Mouse (Mus musculus): ENCODE data around the gene Myl6. TPM values are rescaled to one million over a fixed set of nuclear protein-coding genes. Genes with fewer than 3 reads are reported as not detected.

Myl6 gene
- total and polyA plus RNA-seq, 2 experiments from 2014 or later: 565 to 1,089 TPM

DNA sequence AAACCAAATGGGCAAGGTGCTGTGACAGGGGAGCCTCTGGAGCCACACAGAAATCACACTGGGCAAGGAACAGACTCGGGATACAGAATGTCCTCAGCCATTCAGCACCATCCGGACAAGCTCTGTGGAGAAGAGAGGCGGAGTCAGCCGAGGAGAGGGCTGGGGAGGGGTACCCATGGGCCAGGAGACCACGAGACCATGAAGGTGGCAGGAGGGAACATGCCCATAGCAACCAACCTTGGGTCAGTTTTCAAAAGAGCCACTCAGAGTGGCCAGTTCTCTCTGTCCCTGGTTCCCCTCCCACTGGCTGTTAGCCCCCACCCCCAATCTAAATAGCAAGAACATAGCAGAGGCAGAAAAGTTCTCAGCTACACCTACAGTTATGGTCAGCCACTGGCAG lies 3.0 kb downstream of the Myl6 start:
- Histone ChIP-seq H3K36me3 (ENCODE audit: insufficient read depth, low read length) (peaks cover 36% of the 10 kb centered on the region), H3K4me1 (ENCODE audit: insufficient read depth, low read length) (peaks cover 14% of the 10 kb centered on the region), H3K4me2 (ENCODE audit: low read depth, low read length) (peak overlapping the region; percentile 71; the same call in 1 of the 2 replicates), H3K9ac (replicated peaks; ENCODE audit: low read length) (no peak overlapping the region), H3K27me3 (ENCODE audit: insufficient read depth, low read length) (no peaks in the 10 kb centered on the region), H3K4me3 (ENCODE audit: low read length) (no peak overlapping the region), H3K9me3 (ENCODE audit: low read length) (no peaks in the 10 kb centered on the region), H3K27ac (peak overlapping the region; percentile 23)
- DNase-seq (ENCODE audit: low spot score) (peak; percentile 12), ATAC-seq (no peak)
- 30% methylated on average over 5 of the region's 5 CpGs for WGBS
- TF ChIP-seq CTCF (IDR thresholded peaks at IDR 0.05; ENCODE audit: low read depth): no peak

DNA sequence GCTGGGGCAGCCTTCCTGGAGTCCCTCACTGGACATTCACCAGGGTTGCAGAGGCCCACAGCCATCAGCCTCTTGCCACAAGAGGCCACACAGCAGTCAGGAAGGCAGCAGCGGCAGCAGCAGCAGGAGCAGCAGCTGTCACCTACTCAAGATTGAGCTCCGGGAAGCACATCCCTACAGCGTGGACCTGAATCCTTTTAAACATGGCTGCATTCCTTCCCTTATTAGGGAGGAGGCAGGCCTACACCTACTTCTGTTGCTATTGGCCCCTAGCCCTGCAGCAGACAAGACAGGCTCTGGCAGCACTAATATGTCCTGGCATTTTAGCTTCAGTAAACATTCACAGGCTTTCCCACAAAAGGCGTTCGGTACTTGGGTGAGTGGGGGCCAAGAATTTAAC lies 3.7 kb downstream of the Myl6 start:
- Histone ChIP-seq H3K36me3 (ENCODE audit: insufficient read depth, low read length) (peaks cover 41% of the 10 kb centered on the region), H3K4me1 (ENCODE audit: insufficient read depth, low read length) (peaks cover 14% of the 10 kb centered on the region), H3K9me3 (ENCODE audit: low read length) (no peaks in the 10 kb centered on the region), H3K4me3 (ENCODE audit: low read length) (no peak overlapping the region), H3K9ac (replicated peaks; ENCODE audit: low read length) (no peak overlapping the region), H3K4me2 (ENCODE audit: low read depth, low read length) (no peak overlapping the region), H3K27me3 (ENCODE audit: insufficient read depth, low read length) (no peaks in the 10 kb centered on the region), H3K27ac (peak overlapping the region; percentile 49)
- no peak for ATAC-seq
- DNase-seq (ENCODE audit: low spot score): peak; percentile 15
- no peak for TF ChIP-seq CTCF (IDR thresholded peaks at IDR 0.05; ENCODE audit: low read depth)
- WGBS: 61% methylated on average over 5 of the region's 5 CpGs

DNA sequence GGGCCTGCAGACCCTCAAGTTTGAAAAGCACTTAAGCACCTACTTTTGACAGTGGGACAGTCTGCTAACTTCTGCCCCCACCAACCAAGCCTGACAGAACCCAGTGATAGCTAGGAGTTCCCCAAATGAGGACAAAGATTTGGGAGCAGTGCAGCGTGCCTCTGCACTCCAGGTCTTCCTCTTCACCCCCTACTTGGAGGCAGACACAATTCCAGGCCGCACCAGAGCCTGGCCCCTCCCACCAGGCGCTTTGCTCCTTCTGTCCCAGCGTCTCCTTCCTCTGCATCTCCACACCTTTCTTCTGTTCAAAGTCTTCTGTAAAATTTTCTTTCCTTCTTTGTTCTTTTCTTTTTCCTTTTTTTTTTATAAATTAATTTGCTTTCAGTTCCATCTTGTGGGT lies 4.2 kb downstream of the Myl6 start:
- H3K9ac ChIP-seq (replicated peaks; ENCODE audit: low read length): no peak overlapping the region
- H3K27me3 ChIP-seq (ENCODE audit: insufficient read depth, low read length): no peaks in the 10 kb centered on the region
- DNase-seq (ENCODE audit: low spot score): no peak
- H3K9me3 ChIP-seq (ENCODE audit: low read length): no peaks in the 10 kb centered on the region
- no peak overlapping the region for H3K4me3 ChIP-seq (ENCODE audit: low read length)
- 48% methylated on average over 4 of the region's 4 CpGs for WGBS
- peaks cover 11% of the 10 kb centered on the region; the same call in 1 of the 2 replicates for H3K4me1 ChIP-seq (ENCODE audit: insufficient read depth, low read length)
- no peak for ATAC-seq
- no peak for TF ChIP-seq CTCF (IDR thresholded peaks at IDR 0.05; ENCODE audit: low read depth)
- H3K27ac ChIP-seq: peak overlapping the region; percentile 49
- H3K36me3 ChIP-seq (ENCODE audit: insufficient read depth, low read length): peaks cover 41% of the 10 kb centered on the region
- H3K4me2 ChIP-seq (ENCODE audit: low read depth, low read length): no peak overlapping the region

DNA sequence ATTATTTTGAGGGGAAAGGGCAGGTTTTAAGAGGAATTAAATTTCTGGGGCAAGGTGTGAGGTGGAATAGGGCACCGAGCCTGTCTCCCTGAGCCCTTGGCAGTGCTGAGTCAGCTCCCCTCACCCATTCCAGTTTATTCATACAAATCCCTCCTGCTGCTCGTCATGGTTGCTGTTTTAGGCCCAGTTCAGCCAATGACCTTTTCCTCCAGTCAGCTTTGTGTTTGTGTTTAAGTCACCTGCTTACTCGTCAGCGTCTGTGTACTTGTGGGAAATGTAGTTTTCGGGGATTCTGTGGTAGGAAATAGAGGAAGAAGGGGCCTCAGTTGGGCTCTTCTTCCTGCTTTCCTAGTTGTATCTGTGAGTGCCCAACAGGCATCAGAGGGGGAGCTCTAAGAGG lies 4.6 kb downstream of the Myl6 start:
- peak overlapping the region; percentile 49 for H3K27ac ChIP-seq
- DNase-seq (ENCODE audit: low spot score) (no peak), ATAC-seq (no peak)

DNA sequence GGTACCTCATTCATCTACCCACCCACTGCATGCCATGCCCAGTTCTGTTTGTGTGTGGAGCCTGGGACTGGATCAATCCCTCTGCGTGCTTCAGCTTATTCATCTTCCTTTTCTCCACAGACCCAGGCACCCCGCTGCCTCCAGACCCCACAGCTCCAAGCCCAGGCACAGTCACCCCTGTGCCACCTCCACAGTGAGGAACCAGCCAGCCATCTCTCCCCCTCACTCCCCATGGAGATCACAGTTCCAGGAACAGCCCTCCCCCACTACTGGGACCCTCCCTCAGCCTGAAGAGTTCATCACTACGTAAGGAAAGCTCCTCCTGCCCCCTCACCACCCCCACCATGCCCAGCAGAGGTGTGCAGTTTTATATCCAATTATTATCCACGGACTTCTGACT lies 5.2 kb downstream of the Myl6 start:
- peaks cover 8% of the 10 kb centered on the region; the same call in 1 of the 2 replicates for H3K4me1 ChIP-seq (ENCODE audit: insufficient read depth, low read length)
- H3K9me3 ChIP-seq (ENCODE audit: low read length): no peaks in the 10 kb centered on the region
- no peak overlapping the region for H3K4me2 ChIP-seq (ENCODE audit: low read depth, low read length)
- no peak overlapping the region for H3K27ac ChIP-seq
- 69% methylated on average over 4 of the region's 4 CpGs for WGBS
- H3K9ac ChIP-seq (replicated peaks; ENCODE audit: low read length): no peak overlapping the region
- no peak overlapping the region for H3K4me3 ChIP-seq (ENCODE audit: low read length)
- TF ChIP-seq CTCF (IDR thresholded peaks at IDR 0.05; ENCODE audit: low read depth): no peak
- no peaks in the 10 kb centered on the region for H3K27me3 ChIP-seq (ENCODE audit: insufficient read depth, low read length)
- no peak for ATAC-seq
- no peak for DNase-seq (ENCODE audit: low spot score)
- peaks cover 49% of the 10 kb centered on the region for H3K36me3 ChIP-seq (ENCODE audit: insufficient read depth, low read length)

More for the DNA sequence above, 4.6 kb downstream of the Myl6 start:
- H3K36me3 ChIP-seq (ENCODE audit: insufficient read depth, low read length): peaks cover 43% of the 10 kb centered on the region
- no peaks in the 10 kb centered on the region for H3K9me3 ChIP-seq (ENCODE audit: low read length)
- H3K4me1 ChIP-seq (ENCODE audit: insufficient read depth, low read length): peaks cover 8% of the 10 kb centered on the region; the same call in 1 of the 2 replicates
- TF ChIP-seq CTCF (IDR thresholded peaks at IDR 0.05; ENCODE audit: low read depth): no peak
- no peaks in the 10 kb centered on the region for H3K27me3 ChIP-seq (ENCODE audit: insufficient read depth, low read length)
- no peak overlapping the region for H3K4me3 ChIP-seq (ENCODE audit: low read length)
- no peak overlapping the region for H3K9ac ChIP-seq (replicated peaks; ENCODE audit: low read length)
- 60% methylated on average over 5 of the region's 5 CpGs for WGBS
- no peak overlapping the region for H3K4me2 ChIP-seq (ENCODE audit: low read depth, low read length)

DNA sequence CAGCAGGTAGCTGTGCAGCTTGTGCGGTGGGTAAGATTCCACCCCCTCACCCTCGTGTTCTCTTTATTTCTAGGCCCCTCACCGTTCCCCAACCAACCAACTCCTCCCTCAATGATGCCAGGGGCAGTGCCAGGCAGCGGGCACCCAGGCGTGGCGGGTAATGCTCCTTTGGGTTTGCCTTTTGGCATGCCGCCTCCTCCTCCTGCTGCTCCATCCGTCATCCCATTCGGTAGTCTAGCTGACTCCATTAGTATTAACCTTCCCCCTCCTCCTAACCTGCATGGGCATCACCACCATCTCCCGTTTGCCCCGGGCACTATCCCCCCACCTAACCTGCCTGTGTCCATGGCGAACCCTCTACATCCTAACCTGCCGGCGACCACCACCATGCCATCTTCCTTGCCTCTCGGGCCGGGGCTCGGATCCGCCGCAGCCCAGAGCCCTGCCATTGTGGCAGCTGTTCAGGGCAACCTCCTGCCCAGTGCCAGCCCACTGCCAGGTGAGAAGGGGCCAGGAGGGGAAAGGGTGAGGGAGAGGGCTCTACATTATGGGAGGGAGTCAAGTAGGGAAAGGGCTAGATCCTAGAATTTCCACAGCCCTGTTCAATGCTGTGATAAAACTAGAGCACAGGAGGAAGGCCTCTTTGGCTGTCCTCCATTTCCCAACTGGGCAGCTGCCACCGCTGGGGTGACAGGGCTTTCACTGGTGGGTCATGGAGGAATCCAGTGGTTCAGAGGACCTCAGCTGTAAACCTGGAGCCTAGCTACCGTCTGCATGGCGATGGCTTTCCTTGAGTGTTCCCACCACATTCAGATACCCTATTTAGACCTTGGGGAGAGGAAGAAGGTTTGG lies 5.9 kb downstream of the Myl6 start:
- Histone ChIP-seq H3K9ac (replicated peaks; ENCODE audit: low read length) (no peak overlapping the region), H3K27ac (no peak overlapping the region), H3K36me3 (ENCODE audit: insufficient read depth, low read length) (peaks cover 56% of the 10 kb centered on the region), H3K4me3 (ENCODE audit: low read length) (no peak overlapping the region), H3K4me1 (ENCODE audit: insufficient read depth, low read length) (peaks cover 8% of the 10 kb centered on the region; the same call in 1 of the 2 replicates), H3K9me3 (ENCODE audit: low read length) (no peaks in the 10 kb centered on the region), H3K27me3 (ENCODE audit: insufficient read depth, low read length) (no peaks in the 10 kb centered on the region), H3K4me2 (ENCODE audit: low read depth, low read length) (no peak overlapping the region)
- TF ChIP-seq CTCF (IDR thresholded peaks at IDR 0.05; ENCODE audit: low read depth): no peak
- ATAC-seq: no peak
- no peak for DNase-seq (ENCODE audit: low spot score)
- WGBS: 74% methylated on average over 22 of the region's 22 CpGs

DNA sequence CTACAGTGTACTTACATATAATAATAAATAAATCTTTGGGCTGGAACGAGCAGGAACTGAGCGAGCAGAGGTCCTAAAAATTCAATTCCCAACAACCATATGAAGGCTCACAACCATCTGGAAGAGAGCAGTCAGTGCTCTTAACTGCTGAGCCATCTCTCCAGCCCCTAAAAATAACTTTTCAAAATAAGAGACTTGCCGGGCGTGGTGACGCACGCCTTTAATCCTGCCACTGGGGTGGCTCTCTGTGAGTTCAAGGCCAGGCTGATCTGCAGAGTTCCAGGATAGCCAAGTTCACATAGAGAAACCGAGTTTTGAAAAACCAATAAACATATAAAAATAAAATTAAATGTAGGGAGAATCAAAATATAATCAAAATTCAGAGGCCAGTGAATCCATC lies 7.6 kb downstream of the Myl6 start:
- 87% methylated on average over 7 of the region's 7 CpGs for WGBS
- DNase-seq (ENCODE audit: low spot score): no peak
- Histone ChIP-seq H3K27ac (no peak overlapping the region), H3K27me3 (ENCODE audit: insufficient read depth, low read length) (no peaks in the 10 kb centered on the region), H3K4me3 (ENCODE audit: low read length) (no peak overlapping the region), H3K4me1 (ENCODE audit: insufficient read depth, low read length) (peaks cover 5% of the 10 kb centered on the region; the same call in 1 of the 2 replicates), H3K9me3 (ENCODE audit: low read length) (no peaks in the 10 kb centered on the region), H3K36me3 (ENCODE audit: insufficient read depth, low read length) (peaks cover 73% of the 10 kb centered on the region), H3K4me2 (ENCODE audit: low read depth, low read length) (no peak overlapping the region), H3K9ac (replicated peaks; ENCODE audit: low read length) (no peak overlapping the region)
- no peak for TF ChIP-seq CTCF (IDR thresholded peaks at IDR 0.05; ENCODE audit: low read depth)
- ATAC-seq: no peak

Data from hindbrain, postnatal 0 days (tissue).